Mouse (Mus musculus): ENCODE measurements at regions not wholly inside any gene's neighbourhood (a gene's known extent, or its start where the extent isn't known, plus 50 kb on each side); places are given as distances from the start of the nearest gene placed in this dataset.

DNA sequence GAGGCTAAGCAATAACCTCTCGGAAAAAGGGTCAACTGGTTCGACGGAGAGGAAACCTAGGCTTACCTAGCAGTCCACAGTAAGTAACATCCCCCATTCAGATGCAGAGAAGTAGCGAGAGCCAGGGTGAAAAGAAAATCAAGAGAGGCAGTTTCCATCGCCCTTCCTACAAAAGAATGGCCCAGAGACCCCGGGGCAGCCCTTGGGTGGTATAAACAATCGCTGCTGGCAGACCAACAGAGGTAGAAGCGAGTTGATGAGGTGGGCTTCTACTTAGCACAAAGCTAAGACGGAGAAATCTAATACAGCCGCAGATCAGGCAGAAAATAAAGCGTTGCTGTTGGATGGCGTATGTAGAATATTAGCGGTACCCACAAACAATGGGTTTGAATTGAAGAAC is 57.8 kb upstream of the Arl15 start:
- no peak for DNase-seq

- DNase-seq, result no peak
Measured at GRCm38 (mm10) chr13:113735611-113736285, 58.6 kb upstream of the Arl15 start.

DNA sequence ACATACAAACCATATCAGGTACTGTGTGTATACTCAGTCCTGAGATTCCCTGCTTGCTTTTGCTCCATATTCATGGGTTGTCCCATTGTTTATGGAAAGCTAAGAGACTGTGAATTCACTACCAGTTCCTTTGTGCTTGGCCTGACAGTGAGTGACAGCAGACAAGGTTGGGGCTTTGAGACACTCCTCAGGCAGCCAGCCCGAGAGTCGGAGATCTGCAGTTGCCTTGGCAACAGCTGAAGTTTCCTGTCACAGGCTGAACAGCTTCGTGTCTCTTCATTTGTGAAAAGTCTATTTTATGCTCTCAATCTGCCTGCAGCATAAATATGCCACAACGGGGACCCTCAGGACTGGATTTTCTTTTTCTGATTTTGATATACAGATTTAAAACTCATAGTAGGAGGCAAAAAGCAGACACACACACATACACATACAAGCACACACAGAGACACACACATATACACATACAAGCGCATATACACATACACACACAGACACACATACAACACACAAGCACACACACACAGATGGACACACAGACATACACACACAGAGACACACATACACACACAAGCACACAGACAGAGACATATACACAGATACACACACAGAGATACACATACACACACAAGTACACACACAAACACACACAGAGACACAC is 60.0 kb upstream of the Arl15 start:
- no peak for DNase-seq

DNA sequence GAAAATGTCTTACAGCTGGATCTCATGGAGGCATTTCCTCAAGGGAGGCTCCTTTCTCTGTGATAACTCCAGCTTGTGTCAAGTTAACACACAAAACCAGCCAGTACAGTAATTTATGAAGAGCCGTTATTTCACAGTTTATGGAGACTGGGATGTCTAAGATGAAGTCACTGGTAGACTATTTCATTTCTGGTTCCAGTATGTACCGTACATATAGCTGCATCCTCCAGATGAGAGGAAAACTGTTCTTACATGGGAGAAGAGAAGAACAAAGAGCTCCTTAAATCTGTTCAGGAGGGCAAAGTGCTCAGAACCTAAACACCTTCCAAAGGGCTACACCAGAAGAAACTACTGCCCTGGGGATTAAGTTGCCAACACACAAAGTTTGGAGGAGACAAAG is 60.6 kb upstream of the Arl15 start:
- no peak for DNase-seq

DNA sequence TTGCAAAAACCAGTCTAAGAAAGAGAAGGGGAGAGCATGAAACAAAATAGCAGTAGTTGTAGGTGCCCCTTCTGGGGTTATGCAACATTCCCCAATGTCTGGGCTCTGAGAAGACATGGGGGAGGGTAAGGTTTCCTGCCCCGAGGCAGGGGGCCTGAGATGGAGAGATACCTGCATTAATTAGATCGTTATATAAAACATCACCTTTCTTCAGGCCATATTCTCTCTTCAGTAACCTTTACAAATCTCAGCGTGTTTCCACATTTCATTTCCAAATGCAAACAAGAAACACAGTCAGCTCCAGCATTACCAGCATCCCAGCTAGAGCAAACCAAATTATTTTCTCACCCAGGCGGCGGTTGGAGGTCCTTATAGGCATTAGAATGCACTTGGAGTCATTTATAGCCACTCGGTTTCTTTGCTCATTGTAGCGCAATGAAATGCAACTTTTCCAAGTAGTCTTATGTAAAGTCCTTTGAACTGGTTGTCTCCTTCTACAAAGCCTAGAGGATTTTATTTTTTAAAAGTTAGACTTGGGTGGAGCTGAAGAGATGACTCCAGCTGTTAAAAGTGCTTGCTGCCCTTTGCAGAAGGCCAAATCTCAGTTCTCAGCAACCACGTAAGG is 63.4 kb upstream of the Arl15 start:
- DNase-seq, result peak in 1 of 2 experiments; percentile 47

DNA sequence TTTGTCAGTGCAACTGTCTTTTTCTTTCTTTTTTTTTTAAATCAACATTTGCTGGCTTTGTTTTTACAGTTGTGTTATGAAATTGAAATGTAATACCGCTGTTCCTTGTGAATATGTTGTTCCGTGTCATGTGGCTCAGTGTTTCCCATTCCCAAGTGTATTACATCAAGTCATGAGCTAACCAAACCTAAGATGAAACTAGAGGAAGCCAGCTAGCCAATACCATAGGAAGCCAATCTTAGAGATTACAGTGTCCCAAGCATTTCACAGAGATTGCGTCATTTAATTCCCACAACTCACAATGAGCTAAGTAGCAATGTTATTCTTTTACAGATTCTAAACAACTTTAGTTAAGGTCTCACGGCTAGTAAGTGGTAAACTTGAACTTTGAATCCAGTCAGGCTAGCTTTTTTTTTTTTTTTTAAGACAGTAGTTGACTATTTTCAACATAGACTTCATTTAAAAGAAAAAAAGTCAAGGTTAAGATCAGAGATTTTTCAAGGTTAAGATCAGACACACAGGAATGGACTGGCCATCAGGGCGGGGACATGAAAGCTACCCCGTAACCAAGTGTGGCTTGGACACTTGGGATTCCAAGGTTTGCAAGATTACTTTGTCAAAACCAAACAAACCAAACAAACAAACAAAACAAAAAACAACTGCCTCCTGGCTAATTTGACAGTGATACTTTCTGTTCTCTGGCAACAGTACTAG is 64.1 kb upstream of the Arl15 start:
- DNase-seq, result peak in 1 of 2 experiments; percentile 36

DNA sequence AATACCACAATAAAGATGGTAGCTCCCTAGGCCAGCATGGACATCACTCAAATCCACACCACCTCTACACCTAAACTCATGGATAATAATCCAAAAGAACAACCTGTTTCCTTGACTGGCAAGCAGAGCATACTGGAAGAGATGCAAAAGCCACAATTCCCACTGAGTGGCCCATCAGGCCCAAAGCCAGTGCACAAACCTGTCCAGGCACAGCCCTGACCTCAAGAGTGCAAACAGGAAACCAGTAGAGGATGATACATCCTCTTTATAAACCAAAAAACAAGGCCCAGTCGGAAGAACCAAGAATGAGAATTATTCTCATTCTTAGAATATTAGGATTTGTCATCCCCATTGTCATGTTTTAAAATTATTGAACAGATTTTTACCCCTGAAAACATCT is 64.7 kb upstream of the Arl15 start:
- DNase-seq, result no peak

DNA sequence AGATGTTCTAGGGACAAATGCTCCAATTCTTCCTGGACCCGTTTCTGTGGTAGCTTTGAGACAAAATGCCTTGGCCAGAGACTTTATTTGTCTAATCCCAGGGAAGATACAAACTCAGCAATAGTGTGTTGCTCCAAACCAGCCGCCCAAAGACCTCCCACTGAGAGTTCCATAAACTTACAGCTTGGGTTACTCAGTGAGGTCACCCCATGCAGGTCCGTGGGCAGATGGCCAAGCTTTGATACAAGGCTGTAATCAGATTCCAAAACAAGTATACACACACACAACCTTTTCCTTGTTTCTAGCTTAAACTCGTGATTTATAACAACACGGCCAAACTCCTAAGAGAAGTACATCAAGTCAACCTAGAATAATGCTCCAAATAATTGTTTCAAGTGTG is 64.6 kb upstream of the Hspb3 start:
- peak; percentile 89 to 91 for DNase-seq

- no peak for DNase-seq
Measured at GRCm38 (mm10) chr13:113724881-113725837, 61.7 kb upstream of the Hspb3 start.

- peak; percentile 32 to 48 for DNase-seq
Measured at GRCm38 (mm10) chr13:113715231-113715630, 51.8 kb upstream of the Hspb3 start.

- no peak for DNase-seq
Measured at GRCm38 (mm10) chr13:113713844-113714243, 50.4 kb upstream of the Hspb3 start.

Measured in kidney, postnatal 25 days (tissue).